Mouse (Mus musculus) neural tube, embryonic 11.5 days (tissue): ENCODE measurements around the gene Cmah. TPM values are rescaled to one million over a fixed set of nuclear protein-coding genes. Genes with fewer than 3 reads are reported as not detected.

Source experiments
- ATAC-seq: fragments of 200-750 bp; cut with Nextera tagmentation; 2 replicates; pipeline ENCODE4 v1.8.0; 2017; ENCODE audit warnings: moderate number of reproducible peaks, mild to moderate bottlenecking, moderate TSS enrichment, moderate library complexity; ENCODE audit not compliant: insufficient read depth, low FRiP score, low TSS enrichment
- DNase-seq: peaks from one replicate; pipeline ENCODE4 v3.0.0-alpha.2; 2015; ENCODE audit warnings: low spot score
- H3K27ac ChIP-seq: fragments of 300-500 bp; sonication (generic); 2 replicates; pipeline ENCODE4 v1.5.1; 2014; ENCODE audit warnings: low read depth, mild to moderate bottlenecking, low read length
- H3K27me3 ChIP-seq: fragments of 300-500 bp; sonication (generic); 2 replicates; pipeline ENCODE4 v1.6.1; 2014; ENCODE audit warnings: mild to moderate bottlenecking, low read length, mixed read lengths; ENCODE audit not compliant: control insufficient read depth, insufficient read depth
- H3K36me3 ChIP-seq: fragments of 300-500 bp; sonication (generic); 2 replicates; pipeline ENCODE4 v1.6.1; 2014; ENCODE audit warnings: mild to moderate bottlenecking, low read length, moderate library complexity, mixed read lengths; ENCODE audit not compliant: control insufficient read depth, insufficient read depth
- H3K4me1 ChIP-seq: fragments of 300-500 bp; sonication (generic); 2 replicates; pipeline ENCODE4 v1.6.1; 2014; ENCODE audit warnings: low read length, mixed read lengths; ENCODE audit not compliant: control insufficient read depth, insufficient read depth
- H3K4me2 ChIP-seq: fragments of 300-500 bp; sonication (generic); 2 replicates; pipeline ENCODE4 v1.6.1; 2014; ENCODE audit warnings: low read depth, mild to moderate bottlenecking, moderate library complexity
- H3K4me3 ChIP-seq: fragments of 300-500 bp; sonication (generic); 2 replicates; pipeline ENCODE4 v1.5.1; 2014; ENCODE audit warnings: low read depth, low read length
- H3K9ac ChIP-seq: fragments of 300-500 bp; sonication (generic); 2 replicates; pipeline ENCODE4 v1.6.1; 2014; ENCODE audit warnings: mild to moderate bottlenecking, low read length
- H3K9me3 ChIP-seq: fragments of 300-500 bp; sonication (generic); 2 replicates; pipeline ENCODE4 v1.6.1; 2016; ENCODE audit warnings: low read length; ENCODE audit not compliant: control insufficient read depth
- WGBS: fragments of 180-500 bp; shearing (Covaris S2); extraction: QIAGEN DNeasy Blood & Tissue Kit; methylation state at CpG from one replicate; pipeline ENCODE4 v1.1.7; 2014; 5-methylcytosine and 5-hydroxymethylcytosine counted together
- polyA plus RNA-seq: library from polyadenylated mRNA; unstranded; fragments of >200 nt; fragmentation: Nextera tagmentation; extraction: Ambion mirVana; gene quantifications from 2 replicates; pipeline ENCODE4 v1.2.1, GENCODE M21; 2014

The Cmah gene
- polyA plus RNA-seq, 1 experiment from 2014 or later = 0.34 TPM

- H3K4me2 ChIP-seq = no peak overlapping the region
- DNase-seq = no peak
- H3K4me1 ChIP-seq = 0 out of 2 replicates have a peak, but pooled peaks cover 2% of the 10 kb centered on the region
- H3K9ac ChIP-seq = no peak overlapping the region
- no peaks in the 10 kb centered on the region for H3K36me3 ChIP-seq
- ATAC-seq = no peak
- no peak overlapping the region for H3K4me3 ChIP-seq
- H3K27me3 ChIP-seq = no peaks in the 10 kb centered on the region
- H3K9me3 ChIP-seq = no peaks in the 10 kb centered on the region
- no peak overlapping the region for H3K27ac ChIP-seq
- 88% methylated on average over 7 of the region's 7 CpGs for WGBS
These were observed 195.2 kb downstream of the Cmah start for GRCm38 (mm10) chr13:24522343-24522837.

DNA sequence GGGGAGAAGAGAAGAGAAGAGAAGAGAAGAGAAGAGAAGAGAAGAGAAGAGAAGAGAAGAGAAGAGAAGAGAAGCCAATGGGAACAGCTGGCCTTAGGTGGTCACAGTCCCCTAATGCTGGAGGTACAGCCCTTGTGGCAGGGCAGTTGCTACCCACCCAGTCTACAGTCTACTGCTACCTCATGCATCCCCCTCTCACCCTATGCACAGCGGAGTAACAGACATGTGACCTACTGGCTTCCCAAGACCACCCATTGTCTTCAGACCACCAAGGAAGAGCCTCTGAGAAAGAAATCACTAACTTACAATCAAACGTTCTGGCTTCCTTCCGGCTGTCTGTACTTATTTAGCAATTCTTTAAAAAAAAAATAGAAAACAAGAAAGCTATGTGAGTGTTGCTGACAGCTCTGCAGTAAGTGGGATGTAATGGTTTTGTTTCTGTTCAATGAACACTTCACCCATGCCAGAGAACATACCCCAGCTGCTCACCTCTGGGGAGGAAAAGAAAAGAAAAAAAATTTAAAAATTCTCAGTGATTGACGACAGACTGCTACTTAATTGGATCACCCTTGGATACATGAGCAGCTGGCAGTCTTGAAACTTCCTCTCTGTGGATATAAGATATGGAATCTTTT lies 196.5 kb downstream of the Cmah start:
- Histone ChIP-seq H3K27ac (no peak overlapping the region), H3K4me2 (no peak overlapping the region), H3K9ac (no peak overlapping the region), H3K27me3 (no peaks in the 10 kb centered on the region), H3K4me1 (0 out of 2 replicates have a peak, but pooled peaks cover 2% of the 10 kb centered on the region), H3K4me3 (no peak overlapping the region), H3K36me3 (no peaks in the 10 kb centered on the region), H3K9me3 (no peaks in the 10 kb centered on the region)
- 80% methylated on average over 4 of the region's 4 CpGs for WGBS
- ATAC-seq (no peak), DNase-seq (no peak)

DNA sequence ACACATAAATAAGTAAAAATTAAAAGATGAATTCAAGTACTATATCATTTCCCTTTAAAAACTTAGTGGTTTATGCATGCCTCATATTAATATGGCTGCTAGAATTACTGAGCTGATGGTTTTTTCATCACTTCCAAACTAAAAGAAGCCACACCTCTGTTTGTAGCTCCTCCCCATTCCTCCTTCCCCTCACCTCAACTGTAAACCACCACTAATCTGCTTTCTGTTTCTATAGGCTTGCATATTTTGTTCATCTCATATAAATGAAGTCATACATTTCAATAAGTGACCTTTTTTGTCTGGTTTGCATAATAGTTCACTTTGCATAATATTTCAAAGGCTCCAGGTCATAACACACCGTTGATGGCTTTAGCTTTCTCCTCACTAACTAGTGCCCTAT lies 197.3 kb downstream of the Cmah start:
- H3K9me3 ChIP-seq = no peaks in the 10 kb centered on the region
- DNase-seq = no peak
- H3K27me3 ChIP-seq = no peaks in the 10 kb centered on the region
- ATAC-seq = no peak
- 0 out of 2 replicates have a peak, but pooled peaks cover 2% of the 10 kb centered on the region for H3K4me1 ChIP-seq
- H3K9ac ChIP-seq = no peak overlapping the region
- 76% methylated on average over 1 of the region's 1 CpGs for WGBS
- H3K27ac ChIP-seq = no peak overlapping the region
- no peak overlapping the region for H3K4me3 ChIP-seq
- no peak overlapping the region for H3K4me2 ChIP-seq
- no peaks in the 10 kb centered on the region for H3K36me3 ChIP-seq

DNA sequence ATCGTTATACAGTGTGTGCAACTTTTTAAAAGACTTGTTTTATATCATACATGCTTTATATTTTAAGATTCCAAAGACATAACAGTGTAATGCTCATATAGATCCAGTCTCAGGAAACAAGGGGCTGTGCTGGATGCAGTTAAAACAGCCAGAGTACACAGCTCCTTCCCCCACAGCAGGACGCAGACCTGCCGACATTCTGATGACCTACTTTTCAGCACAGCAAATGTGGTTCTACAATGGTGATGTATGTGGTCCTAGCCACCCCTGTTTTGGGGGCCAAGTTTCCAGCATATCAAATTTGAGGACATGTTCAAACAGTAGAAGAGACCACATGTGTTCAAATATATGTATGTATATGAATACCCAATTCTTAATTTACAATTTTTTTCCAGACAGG lies 198.3 kb downstream of the Cmah start:
- H3K36me3 ChIP-seq = no peaks in the 10 kb centered on the region
- no peak overlapping the region for H3K9ac ChIP-seq
- DNase-seq (no peak), ATAC-seq (no peak)
- H3K9me3 ChIP-seq = no peaks in the 10 kb centered on the region
- no peak overlapping the region for H3K4me3 ChIP-seq
- no peak overlapping the region for H3K4me2 ChIP-seq
- H3K27ac ChIP-seq = no peak overlapping the region
- H3K27me3 ChIP-seq = no peaks in the 10 kb centered on the region
- H3K4me1 ChIP-seq = 0 out of 2 replicates have a peak, but pooled peaks cover 2% of the 10 kb centered on the region
- WGBS = 69% methylated on average over 3 of the region's 3 CpGs

DNA sequence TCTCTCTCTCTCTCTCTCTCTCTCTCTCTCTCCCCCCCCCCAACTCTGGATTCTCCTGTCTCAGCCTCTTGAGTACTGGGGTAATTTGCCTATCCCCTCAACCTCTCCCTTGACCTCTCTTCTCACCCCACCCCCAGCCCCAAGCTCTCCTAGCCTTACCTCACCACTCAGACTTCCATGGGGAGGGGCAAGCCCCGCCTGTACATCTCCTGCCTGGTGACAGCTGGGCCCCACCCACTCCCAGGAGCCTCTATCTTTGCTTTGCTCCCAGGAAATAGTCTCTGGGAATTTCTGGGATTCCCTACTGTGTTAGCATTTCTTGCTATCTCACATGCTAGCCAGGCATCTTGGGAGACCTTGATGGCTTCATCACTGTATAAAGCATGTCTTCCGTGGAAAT lies 199.7 kb downstream of the Cmah start:
- no peaks in the 10 kb centered on the region for H3K27me3 ChIP-seq
- ATAC-seq (no peak), DNase-seq (no peak)
- H3K9ac ChIP-seq = no peak overlapping the region
- H3K27ac ChIP-seq = no peak overlapping the region
- no peaks in the 10 kb centered on the region for H3K4me1 ChIP-seq
- H3K4me3 ChIP-seq = no peak overlapping the region
- WGBS = 55% methylated on average over 2 of the region's 2 CpGs
- H3K36me3 ChIP-seq = no peaks in the 10 kb centered on the region
- no peaks in the 10 kb centered on the region for H3K9me3 ChIP-seq
- no peak overlapping the region for H3K4me2 ChIP-seq

Other genes with a start within 250 kb of the Cmah start
- 20.7 and 20.8 TPM in 2 replicates for gene Carmil1, start 46.6 kb upstream of the Cmah start, polyA plus RNA-seq